In the genomic region with DNA sequence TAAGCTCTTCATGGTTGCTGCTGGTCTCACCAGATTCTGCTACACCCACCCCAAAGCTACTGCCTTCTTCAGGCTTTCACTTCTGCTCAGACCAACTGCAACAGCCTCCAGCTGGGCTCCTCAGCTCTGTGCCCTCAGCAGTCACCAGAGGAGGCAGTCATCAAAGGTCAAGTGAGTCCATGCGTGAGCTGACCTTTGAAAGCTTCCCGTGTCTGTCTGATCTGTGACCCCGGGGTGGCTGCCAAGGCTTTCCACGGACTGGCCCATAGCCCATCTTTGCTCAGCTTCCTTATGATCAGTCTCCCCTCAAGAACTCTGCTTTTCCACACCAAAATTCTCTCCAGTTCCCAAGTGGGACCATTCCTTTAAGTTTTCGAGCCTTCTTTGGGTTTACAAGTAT, we compare ENCODE assay signal across 12 mouse cellular contexts. TPM values are rescaled to one million over a fixed set of nuclear protein-coding genes. Genes with fewer than 3 reads are reported as not detected.
DNase-seq lines count a peak whose midpoint lies in the region; ATAC-seq and TF ChIP-seq lines count a peak whose summit lies in the region.
"Had no signal": no experiment of that assay in that cellular context is flagged by ENCODE, and none has a peak within 500 bp of the region (broad histone marks: within the 10 kb centered on the region; RNA-seq: fewer than 3 reads in every experiment).

No protein-coding gene starts in this region.

- no peaks in the 10 kb centered on the region for H3K36me3 ChIP-seq in forebrain, embryonic 10.5 days (replicated peaks)
- no peaks in the 10 kb centered on the region for H3K36me3 ChIP-seq in forebrain, embryonic 14.5 days (ENCODE audit: control insufficient read depth, insufficient read depth, low read length)
- no peaks in the 10 kb centered on the region for H3K36me3 ChIP-seq in midbrain, embryonic 11.5 days (ENCODE audit: control insufficient read depth, insufficient read depth, low read length)
- no peaks in the 10 kb centered on the region for H3K36me3 ChIP-seq in midbrain, embryonic 16.5 days (ENCODE audit: control insufficient read depth, insufficient read depth, low read length)
- no peaks in the 10 kb centered on the region for H3K36me3 ChIP-seq in stomach, postnatal 0 days (ENCODE audit: control insufficient read depth, insufficient read depth, low read length)
- H3K36me3 ChIP-seq: embryonic facial prominence, embryonic 13.5 days; stomach, embryonic 15.5 days had no signal

- no peak for TF ChIP-seq POLR2A in cerebellum, adult 2 months (IDR thresholded peaks at IDR 0.05; ENCODE audit: borderline replicate concordance, insufficient read depth, low read length)

- peak overlapping the region; percentile 67 for H3K27ac ChIP-seq in forebrain, embryonic 10.5 days
- H3K27ac ChIP-seq in forebrain, embryonic 14.5 days (ENCODE audit: low read depth, low read length) = no peak overlapping the region
- H3K27ac ChIP-seq in midbrain, embryonic 11.5 days (ENCODE audit: low read depth, low read length) = no peak overlapping the region
- no peak overlapping the region for H3K27ac ChIP-seq in midbrain, embryonic 16.5 days (ENCODE audit: low read length)
- H3K27ac ChIP-seq in stomach, postnatal 0 days (replicated peaks) = no peak overlapping the region
- H3K27ac ChIP-seq in cerebellum, adult 2 months (ENCODE audit: insufficient read depth, low read length) = no peak overlapping the region
- H3K27ac ChIP-seq: embryonic facial prominence, embryonic 13.5 days; stomach, embryonic 15.5 days had no signal

- H3K27me3 ChIP-seq in forebrain, embryonic 10.5 days (ENCODE audit: poor library complexity, severe bottlenecking) = no peaks in the 10 kb centered on the region
- no peaks in the 10 kb centered on the region for H3K27me3 ChIP-seq in forebrain, embryonic 14.5 days (replicated peaks; ENCODE audit: control insufficient read depth, insufficient read depth, low read length)
- H3K27me3 ChIP-seq in midbrain, embryonic 11.5 days (ENCODE audit: control insufficient read depth, insufficient read depth, low read length) = no peaks in the 10 kb centered on the region
- H3K27me3 ChIP-seq in midbrain, embryonic 16.5 days (ENCODE audit: control insufficient read depth, insufficient read depth, low read depth, low read length) = no peaks in the 10 kb centered on the region
- no peaks in the 10 kb centered on the region for H3K27me3 ChIP-seq in stomach, postnatal 0 days (ENCODE audit: control insufficient read depth, insufficient read depth, low read length)
- H3K27me3 ChIP-seq in cerebellum, adult 2 months (ENCODE audit: control insufficient read depth, insufficient read depth, low read length) = no peaks in the 10 kb centered on the region
- H3K27me3 ChIP-seq: embryonic facial prominence, embryonic 13.5 days; stomach, embryonic 15.5 days had no signal

- no peak overlapping the region for H3K4me2 ChIP-seq in forebrain, embryonic 14.5 days (ENCODE audit: low read length)
- no peak overlapping the region for H3K4me2 ChIP-seq in midbrain, embryonic 11.5 days
- H3K4me2 ChIP-seq in midbrain, embryonic 16.5 days (ENCODE audit: low read length) = no peak overlapping the region
- H3K4me2 ChIP-seq in stomach, postnatal 0 days (replicated peaks; ENCODE audit: low read depth) = no peak overlapping the region
- H3K4me2 ChIP-seq: embryonic facial prominence, embryonic 13.5 days; stomach, embryonic 15.5 days had no signal

- no peak for DNase-seq in forebrain, embryonic 10.5 days (ENCODE audit: extremely low spot score, low spot score)
- no peak for DNase-seq in forebrain, embryonic 14.5 days (ENCODE audit: low spot score)
- DNase-seq in midbrain, embryonic 11.5 days (ENCODE audit: low spot score, missing footprints) = peak; percentile 82
- peak; percentile 57 for DNase-seq in kidney, postnatal 10 days
- no peak for DNase-seq in stomach, postnatal 0 days (ENCODE audit: low spot score)
- DNase-seq in cerebellum, adult 2 months = no peak
- DNase-seq in left cerebral cortex, postnatal 36 days (ENCODE audit: low spot score in 2 of 2) = no peak

- intact Hi-C loops in left cerebral cortex, postnatal 36 days (cut with DNase I) = no loop called here

- H3K9me3 ChIP-seq in forebrain, embryonic 10.5 days = no peaks in the 10 kb centered on the region
- H3K9me3 ChIP-seq in forebrain, embryonic 14.5 days (replicated peaks; ENCODE audit: control insufficient read depth, low read length) = no peaks in the 10 kb centered on the region
- H3K9me3 ChIP-seq in midbrain, embryonic 11.5 days (ENCODE audit: control insufficient read depth, low read length) = no peaks in the 10 kb centered on the region
- no peaks in the 10 kb centered on the region for H3K9me3 ChIP-seq in midbrain, embryonic 16.5 days (replicated peaks; ENCODE audit: control insufficient read depth, low read length, poor library complexity, severe bottlenecking)
- no peaks in the 10 kb centered on the region for H3K9me3 ChIP-seq in stomach, postnatal 0 days (ENCODE audit: control insufficient read depth, low read length)
- H3K9me3 ChIP-seq: embryonic facial prominence, embryonic 13.5 days; stomach, embryonic 15.5 days had no signal

- no peak overlapping the region for H3K9ac ChIP-seq in forebrain, embryonic 14.5 days (ENCODE audit: low read length)
- no peak overlapping the region for H3K9ac ChIP-seq in midbrain, embryonic 11.5 days (ENCODE audit: low read length)
- no peak overlapping the region for H3K9ac ChIP-seq in midbrain, embryonic 16.5 days (ENCODE audit: low read depth, low read length)
- H3K9ac ChIP-seq in stomach, postnatal 0 days (ENCODE audit: low read length) = no peak overlapping the region
- H3K9ac ChIP-seq: embryonic facial prominence, embryonic 13.5 days; stomach, embryonic 15.5 days had no signal

- H3K4me3 ChIP-seq in forebrain, embryonic 10.5 days = no peak overlapping the region
- H3K4me3 ChIP-seq in forebrain, embryonic 14.5 days (ENCODE audit: low read depth, low read length) = no peak overlapping the region
- H3K4me3 ChIP-seq in midbrain, embryonic 11.5 days (ENCODE audit: low read depth, low read length) = no peak overlapping the region
- H3K4me3 ChIP-seq in midbrain, embryonic 16.5 days (ENCODE audit: low read depth, low read length) = no peak overlapping the region
- no peak overlapping the region for H3K4me3 ChIP-seq in stomach, postnatal 0 days (ENCODE audit: low read depth, low read length)
- H3K4me3 ChIP-seq in cerebellum, adult 2 months (replicated peaks; ENCODE audit: insufficient read depth, low read depth, low read length) = no peak overlapping the region
- H3K4me3 ChIP-seq: embryonic facial prominence, embryonic 13.5 days; stomach, embryonic 15.5 days had no signal

- TF ChIP-seq CTCF in stomach, postnatal 0 days (IDR thresholded peaks at IDR 0.05; ENCODE audit: low read depth) = 0 out of 2 replicates have a peak, but pooled peaks have one; percentile 9
- no peak for TF ChIP-seq CTCF in cerebellum, adult 2 months (IDR thresholded peaks at IDR 0.05; ENCODE audit: borderline replicate concordance, insufficient read depth, low read depth, low read length)

- WGBS in forebrain, embryonic 10.5 days = 47% methylated on average over 5 of the region's 5 CpGs
- 55% methylated on average over 5 of the region's 5 CpGs for WGBS in forebrain, embryonic 14.5 days
- WGBS in midbrain, embryonic 11.5 days = 28% methylated on average over 5 of the region's 5 CpGs
- 39% methylated on average over 5 of the region's 5 CpGs for WGBS in midbrain, embryonic 16.5 days
- 42% methylated on average over 5 of the region's 5 CpGs for WGBS in stomach, postnatal 0 days
- 23% methylated on average over 5 of the region's 5 CpGs for WGBS in cerebellum, adult 2 months

- no peak for TF ChIP-seq EP300 in stomach, postnatal 0 days (optimal IDR thresholded peaks at IDR 0.05)

- no peak for ATAC-seq in forebrain, embryonic 14.5 days
- no peak for ATAC-seq in midbrain, embryonic 11.5 days (ENCODE audit: low FRiP score)
- ATAC-seq in midbrain, embryonic 16.5 days = no peak
- peak; percentile 56; the same call in 1 of the 2 replicates for ATAC-seq in stomach, postnatal 0 days (ENCODE audit: low FRiP score, low TSS enrichment)

- peaks cover 29% of the 10 kb centered on the region for H3K4me1 ChIP-seq in forebrain, embryonic 10.5 days
- no peaks in the 10 kb centered on the region for H3K4me1 ChIP-seq in forebrain, embryonic 14.5 days (ENCODE audit: control insufficient read depth, insufficient read depth, low read length)
- H3K4me1 ChIP-seq in midbrain, embryonic 11.5 days (ENCODE audit: control insufficient read depth, insufficient read depth, low read length) = peaks cover under 1% of the 10 kb centered on the region
- no peaks in the 10 kb centered on the region; the same call in 1 of the 2 replicates for H3K4me1 ChIP-seq in midbrain, embryonic 16.5 days (ENCODE audit: control insufficient read depth, insufficient read depth, low read length)
- H3K4me1 ChIP-seq in stomach, postnatal 0 days (replicated peaks; ENCODE audit: control insufficient read depth, insufficient read depth) = no peaks in the 10 kb centered on the region
- H3K4me1 ChIP-seq in cerebellum, adult 2 months (ENCODE audit: control insufficient read depth, insufficient read depth, low read length) = peaks cover under 1% of the 10 kb centered on the region; the same call in 1 of the 2 replicates

RNA-seq across cellular contexts. Expression of gene Shisal2a, which starts 13.9 kb away (rescaled TPM):
- 1.7 and 1.8 TPM in 2 replicates for polyA plus RNA-seq in forebrain, embryonic 10.5 days (2016; fragmentation: Nextera tagmentation; extraction: Ambion mirVana)
- 2.7 and 3.6 TPM in 2 replicates for polyA plus RNA-seq in forebrain, embryonic 14.5 days (2014; fragmentation: Nextera tagmentation; extraction: Ambion mirVana)
- polyA plus RNA-seq in midbrain, embryonic 11.5 days (2014; fragmentation: Nextera tagmentation; extraction: Ambion mirVana) = 1.6 and 2.4 TPM in 2 replicates
- 6.8 and 6.9 TPM in 2 replicates for polyA plus RNA-seq in midbrain, embryonic 16.5 days (2015; fragmentation: Nextera tagmentation; extraction: Ambion mirVana)
- 4.5 and 4.9 TPM in 2 replicates for polyA plus RNA-seq in stomach, postnatal 0 days (2015; fragmentation: Nextera tagmentation; extraction: Ambion mirVana)
- polyA plus RNA-seq in cerebellum, adult 2 months (2012; rRNA removed) = 0.36 and 0.73 TPM in 2 replicates
- total RNA-seq in left cerebral cortex, postnatal 36 days (2021) = not detected
- polyA plus RNA-seq: C2C12; large intestine, adult 2 months had no signal

RNA-seq across cellular contexts. Expression of gene Gpx7, which starts 37.5 kb away (rescaled TPM):
- polyA plus RNA-seq in forebrain, embryonic 10.5 days (2016; fragmentation: Nextera tagmentation; extraction: Ambion mirVana) = 30.5 and 34.8 TPM in 2 replicates
- polyA plus RNA-seq in forebrain, embryonic 14.5 days (2014; fragmentation: Nextera tagmentation; extraction: Ambion mirVana) = 26.9 and 28.9 TPM in 2 replicates
- 50.8 and 52.4 TPM in 2 replicates for polyA plus RNA-seq in midbrain, embryonic 11.5 days (2014; fragmentation: Nextera tagmentation; extraction: Ambion mirVana)
- 26.5 and 26.9 TPM in 2 replicates for polyA plus RNA-seq in midbrain, embryonic 16.5 days (2015; fragmentation: Nextera tagmentation; extraction: Ambion mirVana)
- 34.5 and 35.5 TPM in 2 replicates for polyA plus RNA-seq in stomach, postnatal 0 days (2015; fragmentation: Nextera tagmentation; extraction: Ambion mirVana)
- polyA plus RNA-seq in cerebellum, adult 2 months (2012; rRNA removed) = 7.0 and 8.3 TPM in 2 replicates
- 1 to 10 TPM; 4.6 to 6.8 TPM for total RNA-seq in left cerebral cortex, postnatal 36 days (2021)
- polyA plus RNA-seq: C2C12 had no signal

RNA-seq across cellular contexts. Expression of gene Coa7, which starts 41.3 kb away (rescaled TPM):
- 73.6 and 79.3 TPM in 2 replicates for polyA plus RNA-seq in forebrain, embryonic 10.5 days (2016; fragmentation: Nextera tagmentation; extraction: Ambion mirVana)
- polyA plus RNA-seq in forebrain, embryonic 14.5 days (2014; fragmentation: Nextera tagmentation; extraction: Ambion mirVana) = 43.1 and 52.2 TPM in 2 replicates
- 54.6 and 55.5 TPM in 2 replicates for polyA plus RNA-seq in midbrain, embryonic 11.5 days (2014; fragmentation: Nextera tagmentation; extraction: Ambion mirVana)
- polyA plus RNA-seq in midbrain, embryonic 16.5 days (2015; fragmentation: Nextera tagmentation; extraction: Ambion mirVana) = 46.8 and 58.5 TPM in 2 replicates
- polyA plus RNA-seq in stomach, postnatal 0 days (2015; fragmentation: Nextera tagmentation; extraction: Ambion mirVana) = 59.3 and 62.3 TPM in 2 replicates
- polyA plus RNA-seq in cerebellum, adult 2 months (2012; rRNA removed) = 15.9 and 16.8 TPM in 2 replicates
- 10 to 100 TPM; 25.7 to 28.9 TPM for total RNA-seq in left cerebral cortex, postnatal 36 days (2021)

Comparison
In these comparisons a context has a peak if more than half of its experiments do, and no peak if none do; other contexts are left out.
1. DNase-seq: peak in midbrain, embryonic 11.5 days (single experiment) and kidney, postnatal 10 days (single experiment); none in forebrain, embryonic 10.5 days (single experiment), forebrain, embryonic 14.5 days (single experiment), stomach, postnatal 0 days (single experiment), cerebellum, adult 2 months (0 of 2) and left cerebral cortex, postnatal 36 days (0 of 2).